Mouse (Mus musculus) forebrain, embryonic 11.5 days (tissue): ENCODE results near the gene Flot1. TPM values are rescaled to one million over a fixed set of nuclear protein-coding genes. Genes with fewer than 3 reads are reported as not detected.

Source experiments
- ATAC-seq: fragments of 200-750 bp; cut with Nextera tagmentation; replicated peaks from 2 replicates; pipeline ENCODE4 v1.8.0; 2017; ENCODE audit warnings: moderate TSS enrichment; ENCODE audit not compliant: low FRiP score
- DNase-seq: peaks from one replicate; pipeline ENCODE4 v3.0.0-alpha.2; 2017; ENCODE audit warnings: low spot score
- H3K27ac ChIP-seq: fragments of 300-500 bp; sonication (generic); 2 replicates; pipeline ENCODE4 v1.5.1; 2014; ENCODE audit warnings: low read depth, low read length
- H3K27me3 ChIP-seq: fragments of 300-500 bp; sonication (generic); 2 replicates; pipeline ENCODE4 v1.6.1; 2014; ENCODE audit warnings: mild to moderate bottlenecking, low read length, mixed read lengths; ENCODE audit not compliant: control insufficient read depth, insufficient read depth
- H3K36me3 ChIP-seq: fragments of 300-500 bp; sonication (generic); 2 replicates; pipeline ENCODE4 v1.6.1; 2014; ENCODE audit warnings: mild to moderate bottlenecking, low read length, moderate library complexity, mixed read lengths; ENCODE audit not compliant: control insufficient read depth, insufficient read depth
- H3K4me1 ChIP-seq: fragments of 300-500 bp; sonication (generic); replicated peaks from 2 replicates; pipeline ENCODE4 v1.6.1; 2014; ENCODE audit warnings: low read length, mixed read lengths; ENCODE audit not compliant: control insufficient read depth, insufficient read depth
- H3K4me2 ChIP-seq: fragments of 300-500 bp; sonication (generic); 2 replicates; pipeline ENCODE4 v1.6.1; 2014; ENCODE audit warnings: low read depth, mild to moderate bottlenecking, low read length, moderate library complexity, mixed read lengths; ENCODE audit not compliant: severe bottlenecking
- H3K4me3 ChIP-seq: fragments of 300-500 bp; sonication (generic); 2 replicates; pipeline ENCODE4 v1.5.1; 2014; ENCODE audit warnings: low read depth, low read length
- H3K9ac ChIP-seq: fragments of 300-500 bp; sonication (generic); 2 replicates; pipeline ENCODE4 v1.6.1; 2014; ENCODE audit warnings: low read length
- H3K9me3 ChIP-seq: fragments of 300-500 bp; sonication (generic); 2 replicates; pipeline ENCODE4 v1.6.1; 2016; ENCODE audit warnings: low read length, mixed read lengths; ENCODE audit not compliant: control insufficient read depth
- WGBS: fragments of 180-500 bp; shearing (Covaris S2); extraction: QIAGEN DNeasy Blood & Tissue Kit; methylation state at CpG from one replicate; pipeline ENCODE4 v1.1.7; 2014; 5-methylcytosine and 5-hydroxymethylcytosine counted together
- polyA plus RNA-seq: library from polyadenylated mRNA; unstranded; fragments of >200 nt; fragmentation: Nextera tagmentation; extraction: Ambion mirVana; gene quantifications from 2 replicates; pipeline ENCODE4 v1.2.1, GENCODE M21; 2014

The Flot1 gene
- polyA plus RNA-seq, 1 experiment from 2014 or later = 48.5 TPM

DNA sequence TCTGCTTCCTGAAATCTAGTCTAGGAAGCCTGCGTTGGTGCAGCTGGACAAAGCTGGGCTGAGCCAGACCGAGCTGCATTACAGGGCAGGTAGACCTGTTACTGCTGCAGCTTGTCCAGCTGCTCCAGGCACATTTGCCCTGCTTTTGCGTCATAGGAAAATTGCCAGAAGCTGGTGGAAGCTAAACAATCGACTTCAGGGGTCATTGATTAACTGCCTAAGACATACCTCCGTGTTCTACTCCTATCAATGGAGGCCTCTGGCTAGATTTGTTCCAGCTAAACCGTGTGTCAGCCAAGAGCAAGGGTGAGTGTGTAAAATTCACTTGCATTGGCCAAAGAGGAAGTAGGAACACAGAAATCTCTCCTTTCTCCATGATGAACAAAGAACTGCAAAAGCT, 8.4 kb upstream of the Flot1 start:
- H3K27me3 ChIP-seq = no peaks in the 10 kb centered on the region
- no peaks in the 10 kb centered on the region for H3K9me3 ChIP-seq
- 75% methylated on average over 6 of the region's 6 CpGs for WGBS
- no peak overlapping the region for H3K4me2 ChIP-seq
- no peak overlapping the region for H3K27ac ChIP-seq
- no peak overlapping the region for H3K9ac ChIP-seq
- no peak for ATAC-seq
- DNase-seq = no peak
- H3K36me3 ChIP-seq = no peaks in the 10 kb centered on the region
- no peak overlapping the region for H3K4me3 ChIP-seq
- no peaks in the 10 kb centered on the region for H3K4me1 ChIP-seq

DNA sequence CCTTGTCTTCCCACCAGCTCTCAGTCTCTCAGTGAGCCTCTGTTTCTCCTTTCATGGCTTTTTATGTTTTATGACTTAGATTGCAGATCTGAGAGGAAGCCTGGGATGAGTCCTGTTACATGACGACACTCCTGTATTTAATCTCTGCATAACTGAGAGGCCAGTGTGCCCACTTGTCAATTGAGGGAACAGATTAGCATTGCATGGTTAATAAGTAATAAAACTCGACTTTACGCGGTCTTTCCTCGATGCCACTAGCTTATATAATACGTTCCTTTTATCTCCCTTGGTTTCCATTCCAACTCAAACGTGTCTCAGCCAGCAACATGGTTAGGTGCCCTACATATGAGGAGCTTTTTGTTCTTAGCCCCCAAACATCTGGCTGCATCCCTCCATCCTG, 7.2 kb upstream of the Flot1 start:
- WGBS = 81% methylated on average over 7 of the region's 7 CpGs
- Histone ChIP-seq H3K9me3 (no peaks in the 10 kb centered on the region), H3K27ac (no peak overlapping the region), H3K36me3 (no peaks in the 10 kb centered on the region), H3K4me2 (no peak overlapping the region), H3K9ac (no peak overlapping the region), H3K27me3 (no peaks in the 10 kb centered on the region), H3K4me1 (no peaks in the 10 kb centered on the region), H3K4me3 (no peak overlapping the region)
- no peak for DNase-seq
- no peak for ATAC-seq

DNA sequence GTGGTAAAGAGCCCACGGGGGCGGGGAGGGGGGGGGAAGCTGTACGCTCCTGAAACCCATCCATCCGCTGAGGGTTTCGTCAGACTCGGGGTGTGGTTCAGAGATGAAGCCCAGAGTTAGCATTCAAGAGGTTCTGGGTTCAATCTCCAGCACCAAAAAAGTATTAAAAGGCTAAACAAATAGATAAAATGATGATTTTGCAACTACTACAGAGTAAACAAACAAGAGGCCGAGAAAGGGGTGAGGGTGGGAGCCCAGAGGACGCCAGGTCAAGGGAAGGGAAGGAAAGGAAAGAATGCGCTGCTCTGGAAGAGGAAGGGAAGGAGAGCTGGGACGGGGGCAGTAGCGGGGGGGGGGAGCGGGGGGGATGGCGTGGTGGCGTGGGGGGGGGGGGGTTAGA, 6.3 kb upstream of the Flot1 start:
- Histone ChIP-seq H3K4me3 (no peak overlapping the region), H3K27me3 (no peaks in the 10 kb centered on the region), H3K9me3 (no peaks in the 10 kb centered on the region), H3K36me3 (no peaks in the 10 kb centered on the region), H3K9ac (no peak overlapping the region), H3K27ac (no peak overlapping the region), H3K4me1 (peaks cover 1% of the 10 kb centered on the region; the same call in 1 of the 2 replicates), H3K4me2 (no peak overlapping the region)
- 51% methylated on average over 7 of the region's 14 CpGs for WGBS
- ATAC-seq = no peak
- DNase-seq = no peak

DNA sequence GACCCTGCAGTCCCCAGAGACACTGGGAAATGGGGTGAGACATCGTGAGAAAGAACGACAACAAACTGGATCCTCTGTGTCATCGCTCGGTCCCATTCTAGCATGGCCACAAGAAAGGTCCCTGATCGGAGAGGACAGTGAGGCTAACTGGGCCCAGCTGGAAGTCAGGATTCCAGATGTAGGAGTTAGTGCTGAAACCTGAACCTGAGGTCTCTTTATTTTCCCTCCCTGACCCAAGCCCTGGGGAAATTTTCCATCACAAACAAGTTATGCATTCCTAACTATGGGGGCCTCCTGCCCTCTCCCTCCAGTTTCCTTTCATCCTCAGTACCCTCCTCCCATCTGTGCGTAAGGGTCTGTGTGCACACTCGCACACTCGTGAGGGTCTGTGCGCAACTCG, 5.8 kb upstream of the Flot1 start:
- ATAC-seq (no peak), DNase-seq (peak; percentile 55)
- H3K4me2 ChIP-seq = no peak overlapping the region
- no peak overlapping the region for H3K9ac ChIP-seq
- H3K4me1 ChIP-seq = peaks cover 6% of the 10 kb centered on the region; the same call in 1 of the 2 replicates
- no peaks in the 10 kb centered on the region for H3K36me3 ChIP-seq
- no peak overlapping the region for H3K4me3 ChIP-seq
- H3K27ac ChIP-seq = no peak overlapping the region
- H3K27me3 ChIP-seq = no peaks in the 10 kb centered on the region
- 55% methylated on average over 10 of the region's 10 CpGs for WGBS
- no peaks in the 10 kb centered on the region for H3K9me3 ChIP-seq

DNA sequence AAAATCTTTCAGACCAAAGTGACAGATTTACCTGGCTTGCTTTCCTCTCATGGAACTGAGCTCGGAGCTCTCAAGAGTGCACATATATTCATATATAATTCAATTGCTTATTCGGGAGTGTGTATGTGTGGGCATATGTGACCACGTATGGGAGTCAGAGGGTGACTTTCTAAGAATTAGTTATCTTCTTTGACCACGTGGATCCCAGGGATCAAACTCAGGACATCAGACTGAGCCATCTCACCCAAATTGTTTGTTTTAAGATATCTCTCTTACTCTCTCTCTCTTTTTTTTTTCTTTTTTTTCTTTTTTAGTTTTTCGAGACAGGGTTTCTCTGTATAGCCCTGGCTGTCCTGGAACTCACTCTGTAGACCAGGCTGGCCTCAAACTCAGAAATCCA, 2.9 kb upstream of the Flot1 start:
- 84% methylated on average over 5 of the region's 5 CpGs for WGBS
- Histone ChIP-seq H3K4me1 (peaks cover 12% of the 10 kb centered on the region; the same call in 1 of the 2 replicates), H3K9ac (no peak overlapping the region), H3K27me3 (no peaks in the 10 kb centered on the region), H3K4me2 (no peak overlapping the region), H3K9me3 (no peaks in the 10 kb centered on the region), H3K27ac (no peak overlapping the region), H3K36me3 (no peaks in the 10 kb centered on the region), H3K4me3 (no peak overlapping the region)
- ATAC-seq (no peak), DNase-seq (no peak)

DNA sequence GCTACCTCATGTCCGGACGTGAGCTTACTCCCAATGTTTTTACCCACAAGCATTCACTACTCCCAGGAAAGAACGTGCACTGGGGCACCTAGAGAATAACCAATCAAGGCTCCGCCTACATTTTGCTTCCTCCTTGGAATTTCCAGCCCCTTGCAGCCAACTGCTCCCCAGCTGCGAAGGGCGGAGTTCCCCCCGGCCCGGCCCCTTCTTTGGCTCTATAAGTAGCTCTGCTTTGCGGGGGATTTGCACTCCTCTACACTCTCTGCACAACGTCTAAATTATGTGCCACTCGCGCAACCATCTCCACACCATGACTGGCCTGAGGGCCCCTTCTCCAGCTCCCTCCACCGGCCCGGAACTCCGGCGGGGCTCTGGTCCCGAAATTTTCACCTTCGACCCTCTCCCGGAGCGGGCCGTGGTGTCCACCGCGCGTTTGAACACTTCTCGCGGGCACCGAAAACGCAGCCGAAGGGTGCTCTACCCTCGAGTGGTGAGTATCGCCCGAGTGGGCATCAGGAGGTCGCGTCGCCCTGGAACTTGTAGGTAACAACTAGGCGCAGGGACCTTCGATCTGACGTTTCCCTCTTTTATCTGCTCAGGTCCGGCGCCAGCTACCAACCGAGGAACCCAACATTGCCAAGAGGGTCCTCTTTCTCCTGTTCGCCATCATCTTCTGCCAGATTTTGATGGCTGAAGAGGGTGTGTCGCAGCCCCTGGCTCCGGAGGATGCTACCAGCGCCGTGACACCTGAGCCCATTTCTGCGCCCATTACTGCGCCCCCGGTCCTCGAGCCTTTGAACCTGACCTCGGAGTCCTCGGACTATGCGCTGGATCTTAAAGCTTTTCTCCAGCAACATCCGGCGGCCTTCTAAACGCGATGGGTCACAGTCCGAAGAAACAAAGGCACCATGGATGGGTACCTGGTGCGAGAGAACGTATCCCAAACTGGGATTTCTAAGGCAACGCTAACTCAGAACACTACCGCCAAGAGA, 1.3 kb upstream of the Flot1 start, which contains the start of gene Ier3:
Gene Ier3, plus strand, starts transcription at position 246 of the 992 bp plus-strand sequence.
- Histone ChIP-seq H3K36me3 (no peaks in the 10 kb centered on the region; the same call in 1 of the 2 replicates), H3K4me2 (peak within 1 kb of the TSS; percentile 94), H3K9me3 (no peaks in the 10 kb centered on the region), H3K27ac (no peak within 1 kb of the TSS), H3K4me1 (peaks cover 12% of the 10 kb centered on the region; the same call in 1 of the 2 replicates), H3K27me3 (no peaks in the 10 kb centered on the region), H3K9ac (peak within 1 kb of the TSS; percentile 57), H3K4me3 (peak within 1 kb of the TSS; percentile 53)
- ATAC-seq = peak; percentile 40; the same call in 1 of the 2 replicates
- peak; percentile 89 for DNase-seq
- under 1% methylated on average over 62 of the region's 62 CpGs for WGBS

DNA sequence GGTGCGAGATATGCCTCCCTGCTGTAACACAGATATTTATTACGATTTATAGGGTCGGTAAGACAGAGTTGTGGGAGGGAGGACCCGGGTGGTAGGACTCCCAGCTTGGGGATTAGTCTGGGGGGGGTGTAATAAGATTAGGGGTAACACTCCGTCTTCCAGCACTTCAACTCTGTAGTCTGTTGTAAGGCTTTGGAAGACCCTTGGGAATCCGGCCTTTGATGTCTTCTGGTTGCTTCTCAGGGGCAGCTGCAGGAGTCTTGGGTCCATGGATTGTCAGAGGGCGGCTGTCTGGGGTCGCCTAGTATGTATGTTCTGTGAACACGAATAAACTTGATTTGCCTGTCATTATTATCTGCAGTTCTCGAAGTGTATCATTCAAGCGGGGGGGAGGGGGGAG, 466 bp upstream of the Flot1 start:
- 3% methylated on average over 11 of the region's 11 CpGs for WGBS
- Histone ChIP-seq H3K27me3 (no peaks in the 10 kb centered on the region), H3K4me3 (peak overlapping the region; percentile 53), H3K4me1 (peaks cover 12% of the 10 kb centered on the region; the same call in 1 of the 2 replicates), H3K27ac (peak overlapping the region; percentile 18; the same call in 1 of the 2 replicates), H3K9ac (peak overlapping the region; percentile 57), H3K36me3 (no peaks in the 10 kb centered on the region; the same call in none of the 2 replicates), H3K9me3 (no peaks in the 10 kb centered on the region), H3K4me2 (peak overlapping the region; percentile 94)
- no peak for DNase-seq
- ATAC-seq = no peak; the same call in none of the 2 replicates

DNA sequence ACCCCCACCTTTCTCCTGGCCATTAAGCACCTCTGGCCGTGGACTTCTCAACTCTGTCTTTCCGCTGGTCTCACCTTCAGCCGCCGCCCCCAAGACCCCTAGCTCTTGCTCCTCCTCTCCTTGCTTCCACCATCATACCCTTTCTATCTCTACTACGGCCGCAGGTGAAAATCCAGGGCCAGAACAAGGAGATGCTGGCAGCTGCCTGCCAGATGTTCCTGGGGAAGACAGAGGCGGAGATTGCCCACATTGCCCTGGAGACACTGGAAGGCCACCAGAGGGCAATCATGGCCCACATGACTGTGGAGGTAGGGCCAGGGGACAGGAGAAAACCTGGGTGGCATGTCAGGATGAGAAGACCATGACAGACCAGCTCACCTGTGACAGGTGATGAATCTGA, 1.4 kb downstream of the Flot1 start:
- Histone ChIP-seq H3K36me3 (peaks cover 2% of the 10 kb centered on the region), H3K27ac (no peak overlapping the region), H3K9ac (no peak overlapping the region), H3K4me2 (0 out of 2 replicates have a peak overlapping the region, but pooled peaks have one; percentile 94), H3K9me3 (no peaks in the 10 kb centered on the region), H3K27me3 (no peaks in the 10 kb centered on the region), H3K4me3 (0 out of 2 replicates have a peak overlapping the region, but pooled peaks have one; percentile 53), H3K4me1 (peaks cover 12% of the 10 kb centered on the region; the same call in 1 of the 2 replicates)
- 63% methylated on average over 7 of the region's 7 CpGs for WGBS
- ATAC-seq (no peak), DNase-seq (peak; percentile 57)
